Mouse (Mus musculus) ES-Bruce4 (cell line): ENCODE results near the gene Iyd.

Experiments
- CTCF ChIP-seq: IDR thresholded peaks from one replicate; pipeline ENCODE4 v1.8.1; 2011; ENCODE audit warnings: low read depth, low read length
- EP300 ChIP-seq: IDR thresholded peaks from 2 replicates; pipeline ENCODE4 v1.6.1; 2011; ENCODE audit warnings: low read depth, low read length; ENCODE audit not compliant: insufficient read depth
- POLR2A ChIP-seq: IDR thresholded peaks from one replicate; pipeline ENCODE4 v1.8.1; 2011; ENCODE audit warnings: low read length; ENCODE audit not compliant: insufficient read depth

- TF ChIP-seq CTCF (no peak), EP300 (no peak), POLR2A (no peak)
Measured at GRCm38 (mm10) chr10:3524513-3524912, 15.5 kb upstream of the Iyd start.
